Mouse (Mus musculus) adrenal gland, adult 2 months (tissue): Measurements from ENCODE around the gene Vsx1. TPM values are rescaled to one million over a fixed set of nuclear protein-coding genes. Genes with fewer than 3 reads are reported as not detected.
A peak's percentile ranks its signal among the peaks of the same experiment; 100 is the strongest.

ENCODE experiments used
- DNase-seq: peaks from one replicate; pipeline ENCODE4 v3.0.0; 2021
- long read RNA-seq: library from polyadenylated mRNA; stranded (forward); transcript quantifications from one replicate; pipeline ENCODE4 v2.0.0, GENCODE M21; 2021
- polyA plus RNA-seq: library from polyadenylated mRNA; depleted of rRNA; stranded (reverse); fragments of >200 nt; gene quantifications from 2 replicates; pipeline ENCODE4 v1.2.3, GENCODE M21; 2012; rRNA removed
- total RNA-seq, 2 experiments: library from RNA; stranded (reverse); gene quantifications; 2 replicates each; pipeline ENCODE4 v1.2.3; 2021

Gene Vsx1
- total RNA-seq (not detected), polyA plus RNA-seq (not detected in 2 replicates)
- long read RNA-seq = 0 reads

GRCm38 (mm10) chr2:150689223-150689800 is at the start of gene Vsx1:
Vsx1 (minus strand) TSS chr2:150689360.
- no peak for DNase-seq

GRCm38 (mm10) chr2:150737881-150738280 is 48.7 kb upstream of the Vsx1 start:
- DNase-seq = no peak

GRCm38 (mm10) chr2:150735756-150736576 is 46.8 kb upstream of the Vsx1 start:
- no peak for DNase-seq

- DNase-seq = no peak
These were observed 23.1 kb upstream of the Vsx1 start for GRCm38 (mm10) chr2:150712167-150712674.

GRCm38 (mm10) chr2:150691481-150692170 is 2.5 kb upstream of the Vsx1 start:
- no peak for DNase-seq

GRCm38 (mm10) chr2:150690216-150690615 is 1.1 kb upstream of the Vsx1 start:
- no peak for DNase-seq

- peak; percentile 70 for DNase-seq
These were observed 496 bp downstream of the Vsx1 start for GRCm38 (mm10) chr2:150688541-150689186.

GRCm38 (mm10) chr2:150687871-150688540 is 1.2 kb downstream of the Vsx1 start:
- DNase-seq = no peak

GRCm38 (mm10) chr2:150685389-150685788 is 3.8 kb downstream of the Vsx1 start:
- DNase-seq = no peak

GRCm38 (mm10) chr2:150684451-150684850 is 4.7 kb downstream of the Vsx1 start:
- no peak for DNase-seq

GRCm38 (mm10) chr2:150681581-150681980 is 7.6 kb downstream of the Vsx1 start:
- DNase-seq = no peak

GRCm38 (mm10) chr2:150678392-150678791 is 10.8 kb downstream of the Vsx1 start:
- peak; percentile 56 for DNase-seq

GRCm38 (mm10) chr2:150675525-150675924 is 13.6 kb downstream of the Vsx1 start:
- no peak for DNase-seq

GRCm38 (mm10) chr2:150674900-150675299 is 14.3 kb downstream of the Vsx1 start:
- DNase-seq = peak; percentile 56

- no peak for DNase-seq
These were observed 15.2 kb downstream of the Vsx1 start for GRCm38 (mm10) chr2:150673929-150674328.

- no peak for DNase-seq
These were observed 17.4 kb downstream of the Vsx1 start for GRCm38 (mm10) chr2:150671609-150672290.

GRCm38 (mm10) chr2:150670926-150671325 is 18.2 kb downstream of the Vsx1 start:
- no peak for DNase-seq

- peak; percentile 22 for DNase-seq
These were observed 19.6 kb downstream of the Vsx1 start for GRCm38 (mm10) chr2:150669454-150670045.

- no peak for DNase-seq
These were observed 20.2 kb downstream of the Vsx1 start for GRCm38 (mm10) chr2:150668956-150669355.
